Mouse (Mus musculus): ENCODE measurements around the gene 1110032A03Rik. TPM values are rescaled to one million over a fixed set of nuclear protein-coding genes. Genes with fewer than 3 reads are reported as not detected.

Gene 1110032A03Rik
- polyA plus RNA-seq, 1 experiment from 2014 or later: 37.8 TPM

DNA sequence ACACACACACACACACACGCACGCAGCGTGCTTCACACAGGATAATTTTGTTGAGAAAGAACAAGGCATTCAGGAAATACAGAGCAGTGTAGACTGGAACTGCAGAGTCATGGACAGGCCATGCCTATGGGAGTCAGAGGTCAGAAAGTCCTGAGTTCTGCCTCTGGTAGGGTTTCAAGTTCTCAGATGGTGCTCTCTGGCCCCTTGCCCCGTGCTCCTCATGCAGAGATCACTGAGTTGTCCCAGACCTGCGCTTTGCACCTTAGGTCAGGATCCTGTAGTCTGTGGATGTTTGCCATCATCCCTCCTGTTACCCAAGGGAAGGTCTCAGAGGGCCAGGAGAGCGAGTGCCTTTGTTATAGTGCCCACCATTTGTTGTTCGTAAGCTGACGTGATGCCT, 21.5 kb upstream of the 1110032A03Rik start:
- no peaks in the 10 kb centered on the region for H3K27me3 ChIP-seq (ENCODE audit: control insufficient read depth, insufficient read depth, low read length)
- no peak overlapping the region for H3K4me3 ChIP-seq (ENCODE audit: low read depth, low read length)
- H3K9ac ChIP-seq (replicated peaks; ENCODE audit: low read depth, low read length): no peak overlapping the region
- no peaks in the 10 kb centered on the region for H3K4me1 ChIP-seq (ENCODE audit: control insufficient read depth, insufficient read depth, low read length)
- H3K36me3 ChIP-seq (ENCODE audit: control insufficient read depth, insufficient read depth, low read length): peaks cover 29% of the 10 kb centered on the region
- 90% methylated on average over 8 of the region's 8 CpGs for WGBS
- no peak overlapping the region for H3K27ac ChIP-seq (ENCODE audit: low read length)
- H3K4me2 ChIP-seq (replicated peaks; ENCODE audit: low read depth, low read length): no peak overlapping the region
- no peak for ATAC-seq (ENCODE audit: insufficient number of reproducible peaks, insufficient read depth, low FRiP score, low read depth)
- H3K9me3 ChIP-seq (ENCODE audit: control insufficient read depth, low read depth, low read length): no peaks in the 10 kb centered on the region

DNA sequence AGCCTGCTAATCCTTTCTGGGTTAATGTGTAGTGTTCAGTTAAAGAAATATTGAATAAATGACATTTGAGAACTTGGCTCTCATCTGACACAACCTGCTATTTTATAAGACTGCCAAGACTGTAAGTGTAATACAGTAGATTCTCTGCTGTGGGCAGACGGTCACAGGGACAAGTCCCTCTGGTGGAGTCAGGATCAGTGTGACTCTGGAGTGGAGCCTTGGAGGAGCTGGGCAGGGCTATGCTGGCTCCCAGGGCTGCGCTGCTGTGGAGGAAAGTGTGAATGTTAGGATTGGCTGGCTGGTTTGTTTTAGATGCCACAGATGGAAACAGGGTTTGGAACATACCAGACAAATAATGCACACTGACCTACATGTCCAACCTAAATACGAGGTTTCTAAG, 19.9 kb upstream of the 1110032A03Rik start:
- 96% methylated on average over 3 of the region's 3 CpGs for WGBS
- Histone ChIP-seq H3K36me3 (ENCODE audit: control insufficient read depth, insufficient read depth, low read length) (peaks cover 28% of the 10 kb centered on the region), H3K27ac (ENCODE audit: low read length) (no peak overlapping the region), H3K4me1 (ENCODE audit: control insufficient read depth, insufficient read depth, low read length) (no peaks in the 10 kb centered on the region), H3K4me3 (ENCODE audit: low read depth, low read length) (no peak overlapping the region), H3K27me3 (ENCODE audit: control insufficient read depth, insufficient read depth, low read length) (no peaks in the 10 kb centered on the region), H3K9ac (replicated peaks; ENCODE audit: low read depth, low read length) (no peak overlapping the region), H3K4me2 (replicated peaks; ENCODE audit: low read depth, low read length) (no peak overlapping the region), H3K9me3 (ENCODE audit: control insufficient read depth, low read depth, low read length) (no peaks in the 10 kb centered on the region)
- ATAC-seq (ENCODE audit: insufficient number of reproducible peaks, insufficient read depth, low FRiP score, low read depth): no peak

DNA sequence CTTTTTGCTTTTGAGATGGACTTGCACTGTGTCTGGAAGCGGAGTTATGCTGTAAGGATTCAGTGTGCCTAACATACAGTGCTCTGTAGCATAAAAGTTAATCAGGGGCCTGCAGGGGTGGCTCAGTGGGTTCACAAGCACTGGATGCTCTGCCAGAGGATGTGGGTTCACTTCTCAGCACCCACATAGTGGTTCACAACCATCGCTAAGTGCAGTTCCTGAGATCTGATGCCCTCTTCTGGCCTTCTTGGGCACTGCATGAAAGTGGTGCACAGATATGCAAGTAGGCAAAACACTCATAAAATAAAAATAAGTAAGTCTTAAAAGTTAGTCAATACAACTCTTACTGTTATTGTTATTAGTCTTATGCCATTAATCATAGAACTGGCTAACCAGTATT, 6.8 kb upstream of the 1110032A03Rik start:
- H3K9me3 ChIP-seq (ENCODE audit: control insufficient read depth, low read depth, low read length): no peaks in the 10 kb centered on the region
- H3K27me3 ChIP-seq (ENCODE audit: control insufficient read depth, insufficient read depth, low read length): no peaks in the 10 kb centered on the region
- no peak overlapping the region for H3K9ac ChIP-seq (replicated peaks; ENCODE audit: low read depth, low read length)
- H3K36me3 ChIP-seq (ENCODE audit: control insufficient read depth, insufficient read depth, low read length): peaks cover 53% of the 10 kb centered on the region
- ATAC-seq (ENCODE audit: insufficient number of reproducible peaks, insufficient read depth, low FRiP score, low read depth): no peak
- WGBS: 85% methylated on average over 2 of the region's 2 CpGs
- no peak overlapping the region for H3K27ac ChIP-seq (ENCODE audit: low read length)
- no peak overlapping the region for H3K4me3 ChIP-seq (ENCODE audit: low read depth, low read length)
- H3K4me1 ChIP-seq (ENCODE audit: control insufficient read depth, insufficient read depth, low read length): no peaks in the 10 kb centered on the region
- no peak overlapping the region for H3K4me2 ChIP-seq (replicated peaks; ENCODE audit: low read depth, low read length)

DNA sequence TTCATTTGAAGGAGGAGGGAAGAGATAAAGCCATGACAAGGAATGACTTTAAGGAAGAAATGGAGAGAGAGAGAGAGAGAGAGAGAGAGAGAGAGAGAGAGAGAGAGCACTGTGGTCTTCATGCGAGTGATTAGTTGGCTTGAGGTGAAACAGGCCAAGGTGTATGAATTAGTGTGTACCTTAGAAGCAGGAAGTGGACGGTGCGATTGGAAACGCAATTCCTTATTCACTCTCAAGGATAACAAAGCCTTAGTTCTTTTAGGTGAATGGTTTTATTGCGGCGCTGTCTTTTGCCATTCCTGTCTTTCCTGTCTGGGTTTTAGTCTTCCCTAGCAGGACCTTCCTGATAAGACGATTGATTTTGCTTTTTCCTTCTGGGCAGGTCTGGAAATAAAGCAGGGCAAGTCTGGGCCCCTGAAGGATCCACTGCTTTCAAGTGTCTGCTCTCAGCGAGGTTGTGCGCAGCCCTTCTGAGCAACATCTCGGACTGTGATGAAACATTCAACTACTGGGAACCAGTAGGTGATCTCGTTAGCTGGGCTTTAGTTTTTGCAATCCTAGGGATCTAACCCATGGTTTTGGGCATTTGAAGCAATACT, 941 bp upstream of the 1110032A03Rik start:
- Histone ChIP-seq H3K4me1 (ENCODE audit: control insufficient read depth, insufficient read depth, low read length) (peaks cover 13% of the 10 kb centered on the region; the same call in 1 of the 2 replicates), H3K4me3 (ENCODE audit: low read depth, low read length) (peak overlapping the region; percentile 94), H3K9ac (replicated peaks; ENCODE audit: low read depth, low read length) (peak overlapping the region; percentile 85), H3K4me2 (replicated peaks; ENCODE audit: low read depth, low read length) (peak overlapping the region; percentile 91), H3K27me3 (ENCODE audit: control insufficient read depth, insufficient read depth, low read length) (no peaks in the 10 kb centered on the region), H3K9me3 (ENCODE audit: control insufficient read depth, low read depth, low read length) (no peaks in the 10 kb centered on the region), H3K36me3 (ENCODE audit: control insufficient read depth, insufficient read depth, low read length) (peaks cover 24% of the 10 kb centered on the region), H3K27ac (ENCODE audit: low read length) (no peak overlapping the region)
- WGBS: 47% methylated on average over 11 of the region's 11 CpGs
- ATAC-seq (ENCODE audit: insufficient number of reproducible peaks, insufficient read depth, low FRiP score, low read depth): no peak

DNA sequence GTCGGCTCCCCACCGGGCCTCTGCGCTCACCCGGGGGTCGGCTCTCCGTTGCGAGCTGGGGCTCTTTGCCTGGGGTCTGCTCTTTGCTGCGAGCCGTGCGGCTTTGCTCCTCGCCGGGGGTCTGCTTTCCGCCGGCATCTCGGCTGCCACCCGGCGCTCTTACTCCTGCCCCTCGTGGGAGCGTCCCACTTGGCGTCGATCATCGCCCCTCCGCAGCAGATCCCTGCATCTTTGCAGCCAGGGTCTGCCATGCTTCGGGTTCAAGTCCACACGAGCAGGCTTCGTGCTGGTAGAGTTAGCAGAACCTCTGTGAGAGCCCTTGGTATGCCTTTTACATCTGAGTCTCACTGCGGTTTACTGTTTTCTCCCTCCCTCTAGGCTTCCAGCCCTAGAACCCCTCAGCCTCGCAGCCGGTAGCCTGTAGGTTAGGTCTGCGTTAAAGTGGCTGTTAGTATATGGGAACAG, 374 bp upstream of the 1110032A03Rik start:
- no peak; the same call in 1 of the 2 replicates for ATAC-seq (ENCODE audit: insufficient number of reproducible peaks, insufficient read depth, low FRiP score, low read depth)
- peak overlapping the region; percentile 85 for H3K9ac ChIP-seq (replicated peaks; ENCODE audit: low read depth, low read length)
- under 1% methylated on average over 23 of the region's 30 CpGs for WGBS

DNA sequence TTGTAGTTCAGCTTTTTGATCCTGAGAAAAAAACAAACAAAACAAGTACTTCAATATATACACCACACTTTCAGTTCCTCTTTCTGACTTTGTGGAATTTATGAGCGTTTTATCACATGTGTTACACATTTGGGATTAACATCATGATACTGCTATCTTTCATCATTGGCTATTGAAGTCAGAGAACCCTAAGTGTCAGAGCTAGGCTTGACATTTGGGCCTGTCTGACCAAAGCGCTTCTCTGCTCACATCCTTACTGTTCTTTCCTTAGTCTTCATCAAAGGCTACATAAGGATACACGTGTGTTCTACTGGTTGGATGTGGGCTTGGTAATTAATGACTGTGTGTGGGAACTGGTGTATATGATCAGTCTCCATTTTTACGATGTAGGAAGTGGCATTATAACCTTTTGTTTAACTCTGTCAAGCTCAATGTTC, 1.3 kb downstream of the 1110032A03Rik start:
- Histone ChIP-seq H3K27me3 (ENCODE audit: control insufficient read depth, insufficient read depth, low read length) (no peaks in the 10 kb centered on the region), H3K4me3 (ENCODE audit: low read depth, low read length) (no peak overlapping the region)

More for the DNA sequence above, 374 bp upstream of the 1110032A03Rik start:
- peaks cover 19% of the 10 kb centered on the region for H3K36me3 ChIP-seq (ENCODE audit: control insufficient read depth, insufficient read depth, low read length)
- H3K4me2 ChIP-seq (replicated peaks; ENCODE audit: low read depth, low read length): peak overlapping the region; percentile 91
- no peaks in the 10 kb centered on the region for H3K9me3 ChIP-seq (ENCODE audit: control insufficient read depth, low read depth, low read length)
- H3K27ac ChIP-seq (ENCODE audit: low read length): peak overlapping the region; percentile 80
- peak overlapping the region; percentile 94 for H3K4me3 ChIP-seq (ENCODE audit: low read depth, low read length)
- no peaks in the 10 kb centered on the region for H3K27me3 ChIP-seq (ENCODE audit: control insufficient read depth, insufficient read depth, low read length)
- H3K4me1 ChIP-seq (ENCODE audit: control insufficient read depth, insufficient read depth, low read length): peaks cover 13% of the 10 kb centered on the region; the same call in 1 of the 2 replicates

DNA sequence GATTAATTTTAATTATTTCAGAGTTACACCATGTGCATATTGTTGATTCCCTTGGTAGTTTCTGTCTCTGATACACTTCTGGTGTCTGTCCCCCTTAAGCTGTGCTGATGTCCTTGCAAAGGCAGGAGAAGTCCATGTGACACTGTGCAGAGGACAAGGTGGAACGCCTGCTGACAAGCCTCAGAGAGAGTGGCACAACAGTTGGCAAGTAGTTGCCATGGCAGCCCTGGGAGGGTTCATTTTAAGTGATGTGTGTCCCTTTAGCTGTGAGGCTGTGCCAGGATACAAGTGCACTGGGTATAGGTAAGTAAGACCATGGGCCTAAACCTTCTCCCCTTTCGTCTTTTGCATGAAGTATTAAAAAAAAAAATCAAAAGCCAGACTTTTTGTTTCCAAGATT, 5.3 kb downstream of the 1110032A03Rik start:
- Histone ChIP-seq H3K36me3 (ENCODE audit: control insufficient read depth, insufficient read depth, low read length) (peaks cover 9% of the 10 kb centered on the region; the same call in 1 of the 2 replicates), H3K9me3 (ENCODE audit: control insufficient read depth, low read depth, low read length) (no peaks in the 10 kb centered on the region), H3K27ac (ENCODE audit: low read length) (no peak overlapping the region), H3K4me3 (ENCODE audit: low read depth, low read length) (no peak overlapping the region), H3K4me1 (ENCODE audit: control insufficient read depth, insufficient read depth, low read length) (peaks cover 12% of the 10 kb centered on the region; the same call in 1 of the 2 replicates), H3K9ac (replicated peaks; ENCODE audit: low read depth, low read length) (no peak overlapping the region), H3K27me3 (ENCODE audit: control insufficient read depth, insufficient read depth, low read length) (no peaks in the 10 kb centered on the region), H3K4me2 (replicated peaks; ENCODE audit: low read depth, low read length) (no peak overlapping the region)
- WGBS: 97% methylated on average over 2 of the region's 2 CpGs
- ATAC-seq (ENCODE audit: insufficient number of reproducible peaks, insufficient read depth, low FRiP score, low read depth): no peak

More for the DNA sequence above, 1.3 kb downstream of the 1110032A03Rik start:
- H3K36me3 ChIP-seq (ENCODE audit: control insufficient read depth, insufficient read depth, low read length): peaks cover 9% of the 10 kb centered on the region
- no peak for ATAC-seq (ENCODE audit: insufficient number of reproducible peaks, insufficient read depth, low FRiP score, low read depth)
- H3K9me3 ChIP-seq (ENCODE audit: control insufficient read depth, low read depth, low read length): no peaks in the 10 kb centered on the region
- H3K9ac ChIP-seq (replicated peaks; ENCODE audit: low read depth, low read length): no peak overlapping the region
- H3K4me2 ChIP-seq (replicated peaks; ENCODE audit: low read depth, low read length): peak overlapping the region; percentile 91
- WGBS: 68% methylated on average over 4 of the region's 4 CpGs
- peaks cover 17% of the 10 kb centered on the region; the same call in 1 of the 2 replicates for H3K4me1 ChIP-seq (ENCODE audit: control insufficient read depth, insufficient read depth, low read length)
- H3K27ac ChIP-seq (ENCODE audit: low read length): no peak overlapping the region

DNA sequence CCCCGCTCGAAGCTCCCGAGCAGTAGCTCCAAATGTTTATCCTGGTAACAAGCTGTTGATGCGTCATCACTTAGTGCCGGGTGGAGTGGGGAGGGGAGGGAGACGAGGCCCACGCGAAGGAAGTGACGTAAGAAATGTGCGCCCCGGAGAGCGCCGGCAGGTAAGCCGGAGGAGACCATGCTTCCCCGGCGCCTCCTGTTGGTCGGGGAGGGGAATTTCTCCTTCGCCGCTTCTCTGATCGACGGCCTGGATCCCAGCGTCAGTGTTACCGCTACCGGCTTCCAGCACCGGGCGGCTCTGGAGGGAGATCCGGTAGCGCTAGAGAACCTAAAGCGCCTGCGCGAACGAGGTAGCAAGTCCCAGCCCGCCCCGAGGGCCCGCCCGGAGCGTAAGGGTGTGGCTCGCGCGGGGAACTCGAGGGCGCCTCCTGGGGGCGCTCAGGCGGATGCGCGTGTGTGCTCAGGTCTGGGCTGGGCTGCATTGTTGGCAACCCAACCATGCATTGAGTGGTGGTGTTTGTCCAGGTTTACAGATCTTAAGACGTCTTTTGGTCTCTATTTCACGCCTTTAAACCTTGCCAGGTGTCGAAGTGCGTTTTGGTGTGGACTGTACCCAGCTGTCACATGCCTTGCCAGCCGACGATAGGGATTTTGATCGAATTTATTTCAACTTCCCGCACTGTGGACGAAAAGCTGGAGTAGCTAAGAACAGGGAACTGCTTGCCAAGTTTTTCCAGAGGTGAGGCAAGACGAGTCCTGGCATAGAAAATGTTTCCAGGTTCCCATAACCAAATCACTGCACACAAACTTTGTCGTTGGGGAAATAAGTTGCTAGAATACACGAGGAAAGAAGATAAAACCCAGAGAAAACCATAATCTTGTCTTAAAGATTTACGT, 7.0 kb downstream of the 1110032A03Rik start, which contains the start of gene Fdxacb1:
TSS of gene Fdxacb1 (plus strand) at position 130 of the 896 bp plus-strand sequence.
- H3K9ac ChIP-seq (replicated peaks; ENCODE audit: low read depth, low read length): peak within 1 kb of the TSS; percentile 57
- 3% methylated on average over 59 of the region's 59 CpGs for whole genome bisulfite sequencing
- no peaks in the 10 kb centered on the region for H3K27me3 ChIP-seq (ENCODE audit: control insufficient read depth, insufficient read depth, low read length)
- H3K4me1 ChIP-seq (ENCODE audit: control insufficient read depth, insufficient read depth, low read length): peaks cover 8% of the 10 kb centered on the region; the same call in 1 of the 2 replicates
- H3K27ac ChIP-seq (ENCODE audit: low read length): peak within 1 kb of the TSS; percentile 92
- peaks cover 9% of the 10 kb centered on the region; the same call in 1 of the 2 replicates for H3K36me3 ChIP-seq (ENCODE audit: control insufficient read depth, insufficient read depth, low read length)
- no peaks in the 10 kb centered on the region for H3K9me3 ChIP-seq (ENCODE audit: control insufficient read depth, low read depth, low read length)
- peak; percentile 97 for ATAC-seq (ENCODE audit: insufficient number of reproducible peaks, insufficient read depth, low FRiP score, low read depth)
- peak within 1 kb of the TSS; percentile 45 for H3K4me3 ChIP-seq (ENCODE audit: low read depth, low read length)
- H3K4me2 ChIP-seq (replicated peaks; ENCODE audit: low read depth, low read length): peak within 1 kb of the TSS; percentile 71
